Mouse (Mus musculus): ENCODE results near the gene Cpa4. TPM values are rescaled to one million over a fixed set of nuclear protein-coding genes. Genes with fewer than 3 reads are reported as not detected.

The Cpa4 gene
- total RNA-seq, 2 experiments from 2014 or later, result not detected

DNA sequence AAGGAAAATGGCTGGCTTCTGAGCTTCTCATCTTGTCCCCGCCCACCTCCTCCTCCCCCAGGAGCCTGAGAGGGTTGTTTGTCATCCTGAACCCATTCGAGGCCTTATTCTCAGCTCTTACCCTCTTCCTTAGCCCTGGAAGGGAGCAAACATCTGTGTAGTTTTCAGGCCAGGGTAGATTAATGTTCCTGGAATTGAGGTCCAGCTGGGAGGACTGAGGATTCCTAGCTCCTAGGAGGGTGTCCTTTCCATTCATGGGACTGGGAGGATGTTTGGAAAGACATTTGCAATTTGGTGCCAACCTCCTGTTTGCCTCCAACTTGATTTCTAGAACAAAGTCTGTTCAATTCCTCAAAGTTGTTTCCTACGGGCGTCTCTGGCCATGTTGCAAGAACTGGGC is 52.4 kb downstream of the Cpa4 start:
- no peak for DNase-seq (ENCODE audit: low spot score)
- intact Hi-C loops (cut with DNase I), result no loop called here

DNA sequence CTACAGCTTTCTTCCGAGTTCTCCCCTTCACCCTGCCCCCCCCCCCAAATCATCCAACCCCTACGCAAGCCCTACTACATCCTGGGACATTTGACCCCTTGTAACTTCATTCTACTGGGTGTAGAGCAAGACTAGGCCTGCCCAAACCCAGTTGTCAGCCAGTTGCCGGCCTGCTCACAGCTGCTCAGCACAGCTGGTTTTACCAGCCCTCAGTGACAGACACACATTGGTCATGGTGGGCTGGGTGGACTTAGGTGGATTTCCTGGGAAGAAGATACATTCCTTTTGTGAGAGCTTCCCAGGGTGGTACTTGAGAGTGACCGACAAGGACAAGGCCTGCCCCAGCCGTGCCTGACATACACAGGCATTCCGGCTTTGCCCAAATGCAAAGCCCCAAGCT is 52.8 kb downstream of the Cpa4 start:
- no peak for DNase-seq (ENCODE audit: low spot score)
- intact Hi-C loops (cut with DNase I), result no loop called here

DNA sequence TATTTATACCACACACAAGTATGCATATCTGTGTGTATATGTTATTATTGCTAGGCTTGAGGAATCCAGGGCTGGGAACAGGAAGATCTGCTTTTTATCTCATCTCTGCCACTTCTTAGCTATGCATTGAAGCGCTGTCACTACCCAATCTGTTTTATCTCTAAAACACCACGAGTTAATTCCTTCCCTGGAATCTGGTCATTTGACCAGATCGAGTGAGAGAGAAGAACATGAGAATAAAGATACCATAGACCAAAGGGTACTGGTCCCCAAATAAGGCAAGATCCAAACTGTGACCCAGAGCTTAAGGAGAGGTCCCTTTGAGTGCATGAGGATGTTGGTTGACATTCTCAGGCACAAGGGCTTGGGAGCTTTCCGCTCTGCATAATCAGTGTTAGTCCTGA is 53.8 kb downstream of the Cpa4 start:
- intact Hi-C loops (cut with DNase I), result no loop called here
- DNase-seq (ENCODE audit: low spot score), result no peak

DNA sequence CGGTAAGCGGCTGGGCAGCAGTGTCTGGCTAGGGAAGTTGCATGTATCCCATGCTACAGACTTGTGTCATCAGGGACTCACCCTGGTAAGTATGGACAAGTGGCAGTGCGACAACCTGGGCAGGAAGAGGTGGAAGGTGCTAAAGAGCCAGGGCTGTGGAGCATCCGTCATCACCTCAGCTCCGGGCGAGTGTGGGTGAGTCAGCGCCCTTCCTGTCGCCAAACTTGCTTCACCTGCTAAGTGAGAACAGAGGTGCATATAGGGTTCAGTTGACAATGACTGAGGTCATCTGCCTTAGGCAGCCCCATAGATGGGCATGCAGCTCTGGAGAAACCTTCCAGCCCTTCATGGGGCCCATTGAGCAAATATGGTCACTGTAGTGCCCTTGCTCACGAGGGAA is 56.6 kb downstream of the Cpa4 start:
- DNase-seq (ENCODE audit: low spot score), result no peak
- intact Hi-C loops (cut with DNase I), result no loop called here

DNA sequence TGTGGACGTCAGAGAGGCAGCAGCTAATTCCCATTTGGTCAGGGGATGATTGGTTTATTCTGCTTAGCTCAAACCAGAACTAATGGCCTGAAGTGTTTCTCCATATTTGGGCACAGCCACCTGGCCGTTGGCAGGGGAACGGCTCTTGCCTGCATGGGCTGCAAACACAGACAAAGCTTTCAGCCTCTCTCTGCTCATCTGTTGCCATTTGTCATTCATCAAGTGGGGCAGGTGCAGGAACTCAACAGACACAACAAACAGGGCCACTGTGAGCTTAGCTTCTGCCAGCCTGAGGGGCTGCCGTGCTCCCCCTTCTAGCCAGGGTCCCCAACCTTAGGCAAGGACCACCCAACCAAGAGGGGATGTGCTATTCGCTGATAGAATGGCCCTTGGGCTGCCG is 60.0 kb downstream of the Cpa4 start:
- intact Hi-C loops (cut with DNase I), result no loop called here
- DNase-seq (ENCODE audit: low spot score), result no peak

DNA sequence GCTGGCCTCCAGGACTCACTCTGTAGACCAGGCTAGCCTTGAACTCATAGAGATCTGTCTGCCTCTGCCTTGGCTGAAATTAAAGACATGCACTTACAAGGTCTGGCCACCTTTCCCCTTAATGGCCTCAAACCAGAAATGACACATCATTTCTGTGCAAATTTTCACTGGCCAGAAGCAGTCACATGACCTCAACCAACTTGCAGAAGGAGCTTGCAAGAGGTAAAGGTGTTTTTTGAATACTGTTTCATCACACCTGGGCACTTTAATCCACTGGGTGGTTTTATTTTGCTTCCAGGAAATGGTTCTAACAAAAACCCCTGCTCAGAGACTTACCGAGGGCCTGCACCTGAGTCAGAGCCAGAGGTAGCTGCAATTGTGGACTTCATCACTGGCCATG is 61.8 kb downstream of the Cpa4 start:
- intact Hi-C loops (cut with DNase I), result no loop called here

DNA sequence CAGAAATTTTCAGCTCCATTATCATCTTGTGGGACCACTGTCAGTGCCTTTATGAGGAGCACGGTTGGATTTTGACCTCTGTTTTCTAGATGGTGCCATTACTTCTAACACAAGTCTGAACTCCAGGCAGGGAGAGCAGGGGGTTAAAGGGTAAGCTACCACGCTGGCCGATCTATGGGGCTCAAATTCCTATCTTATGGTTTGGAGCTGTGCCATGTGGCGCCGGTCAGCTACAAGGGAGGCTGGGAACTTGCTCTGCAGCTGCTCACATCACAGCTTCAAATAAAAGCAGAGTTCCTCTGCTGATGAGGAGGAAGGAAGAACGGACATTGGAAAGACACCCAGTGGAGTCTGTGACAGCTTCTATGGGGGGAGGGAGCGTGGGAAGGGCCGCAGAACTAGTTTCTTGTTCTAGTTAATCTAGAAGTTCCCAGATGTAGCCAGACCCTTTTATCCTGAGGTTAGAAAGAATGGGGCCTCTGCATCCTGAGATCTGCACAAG is 67.2 kb downstream of the Cpa4 start:
- intact Hi-C loops (cut with DNase I), result no loop called here
- DNase-seq (ENCODE audit: low spot score), result no peak

More for the DNA sequence above, 61.8 kb downstream of the Cpa4 start:
- no peak for DNase-seq (ENCODE audit: low spot score)

DNA sequence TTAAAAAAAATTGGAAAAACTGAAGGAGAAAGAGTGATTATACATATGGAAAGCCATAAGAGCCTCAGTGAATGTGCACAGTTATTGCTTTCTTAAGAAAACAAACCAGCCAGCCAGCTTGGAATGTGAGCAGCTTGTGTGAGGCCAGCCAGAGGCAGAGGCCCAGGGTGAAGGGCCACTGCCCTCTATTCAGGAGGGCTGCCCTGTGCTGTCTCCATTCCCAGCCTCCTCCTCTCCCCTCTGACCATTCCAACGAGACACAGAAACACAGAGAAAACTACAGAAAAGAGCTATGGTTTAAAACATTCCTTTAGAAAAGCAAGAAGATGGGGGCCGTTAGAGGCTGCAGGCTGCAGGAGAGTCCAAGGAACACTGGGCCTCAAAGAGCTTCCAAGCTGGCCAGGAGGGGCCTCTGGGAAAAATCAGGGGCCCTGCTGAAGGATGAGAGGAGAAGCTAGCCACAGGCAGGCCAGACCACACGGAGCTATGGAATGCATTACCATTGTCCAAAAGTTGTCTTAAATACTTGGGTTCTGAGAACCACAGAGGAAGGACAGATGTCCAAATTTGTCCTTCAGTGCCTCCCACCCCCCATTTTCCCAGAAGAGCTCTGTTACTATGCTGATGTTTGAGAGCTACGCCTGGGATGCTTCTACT is 68.1 kb downstream of the Cpa4 start:
- intact Hi-C loops (cut with DNase I), result no loop called here
- no peak for DNase-seq (ENCODE audit: low spot score)

DNA sequence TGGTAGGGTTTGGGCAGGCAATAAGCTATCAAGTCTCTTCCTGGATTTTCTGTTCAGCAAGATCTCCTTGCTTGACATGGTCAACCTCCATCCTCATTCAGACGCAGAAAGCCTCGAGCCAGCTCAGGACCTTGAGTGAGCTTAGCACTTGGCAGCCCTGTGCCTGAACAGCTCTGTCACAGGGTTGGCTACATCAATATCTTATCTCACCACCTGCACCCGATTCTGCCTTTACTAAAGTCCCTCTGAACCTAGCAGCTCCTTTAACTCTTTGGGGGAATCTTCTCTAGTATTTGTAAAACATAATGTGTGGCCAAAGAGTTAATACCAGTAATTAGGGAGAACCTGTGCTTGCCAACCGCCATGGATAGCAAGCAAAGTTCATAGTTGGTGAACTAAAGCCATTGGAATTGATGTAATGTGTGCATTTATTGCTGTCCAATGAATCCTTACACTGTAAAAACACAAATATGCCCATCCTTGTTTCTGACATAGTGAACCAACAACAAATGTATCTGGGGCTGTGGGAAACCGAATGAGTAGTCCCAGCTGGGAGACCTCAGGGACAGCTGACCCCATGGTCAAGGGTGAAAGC is 70.6 kb downstream of the Cpa4 start, which contains the start of gene Cpa1:
Gene Cpa1 (plus strand): TSS at position 545 of the 595 bp plus-strand sequence.
- intact Hi-C loops (cut with DNase I), result no loop called here
- no peak for DNase-seq (ENCODE audit: low spot score)

Other genes starting within 250 kb of the Cpa4 start
- gene Zc3hc1, start 177.3 kb upstream of the Cpa4 start, total RNA-seq (2021), result 10 to 100 TPM; 15.1 to 16.1 TPM
- gene Klhdc10, start 166.5 kb upstream of the Cpa4 start, total RNA-seq (2021), result 10 to 100 TPM; 57.3 to 60.3 TPM
- 1 to 10 TPM; 7.5 TPM for gene Tmem209, start 58.6 kb upstream of the Cpa4 start, total RNA-seq (2021)
- under 1 TPM in 1 of 2 experiments, not detected in 1; 0.25 TPM for gene Ssmem1, start 58.5 kb upstream of the Cpa4 start, total RNA-seq (2021)
- not detected for gene Cpa2, start 26.8 kb upstream of the Cpa4 start, total RNA-seq (2021)
- not detected for gene Cpa5, start 42.6 kb downstream of the Cpa4 start, total RNA-seq (2021)
- gene Cpa1, start 70.8 kb downstream of the Cpa4 start, total RNA-seq (2021), result under 1 TPM in 1 of 2 experiments, not detected in 1; 0.16 TPM
- gene Cep41, start 125.4 kb downstream of the Cpa4 start, total RNA-seq (2021), result 1 to 10 TPM; 1.9 to 3.1 TPM
- 10 to 100 TPM; 12.3 to 15.2 TPM for gene Mest, start 155.2 kb downstream of the Cpa4 start, total RNA-seq (2021)